Mouse (Mus musculus) urinary bladder, postnatal 25 days (tissue): ENCODE results near the gene Akap4.

Experiments
- DNase-seq: peaks from one replicate; pipeline ENCODE4 v3.0.0; 2022; ENCODE audit warnings: low spot score

Gene Akap4

GRCm38 (mm10) chrX:7067219-7067618, at the start of gene Akap4:
Akap4 (plus strand) TSS chrX:7067519.
- no peak for DNase-seq

GRCm38 (mm10) chrX:7041519-7041918, 25.8 kb upstream of the Akap4 start, which contains the start of gene Ccnb3:
Ccnb3 (minus strand) TSS chrX:7041619.
- no peak for DNase-seq

- DNase-seq, result no peak
These were observed 10.3 kb upstream of the Akap4 start for GRCm38 (mm10) chrX:7057056-7057455.

GRCm38 (mm10) chrX:7057634-7058033, 9.7 kb upstream of the Akap4 start:
- no peak for DNase-seq

GRCm38 (mm10) chrX:7064109-7064508, 3.2 kb upstream of the Akap4 start:
- no peak for DNase-seq

- DNase-seq, result no peak
These were observed 683 bp downstream of the Akap4 start for GRCm38 (mm10) chrX:7068002-7068401.

GRCm38 (mm10) chrX:7079820-7080429, 12.6 kb downstream of the Akap4 start:
- DNase-seq, result no peak

GRCm38 (mm10) chrX:7085878-7086277, 18.6 kb downstream of the Akap4 start:
- no peak for DNase-seq

GRCm38 (mm10) chrX:7090323-7090722, 23.0 kb downstream of the Akap4 start:
- DNase-seq, result no peak

- no peak for DNase-seq
These were observed 35.0 kb downstream of the Akap4 start for GRCm38 (mm10) chrX:7102280-7102679.

- no peak for DNase-seq
These were observed 47.6 kb downstream of the Akap4 start for GRCm38 (mm10) chrX:7114885-7115284.

- DNase-seq, result no peak
These were observed 54.4 kb downstream of the Akap4 start for GRCm38 (mm10) chrX:7121618-7122280.
